Mouse (Mus musculus): ENCODE measurements at regions not wholly inside any gene's neighbourhood (a gene's known extent, or its start where the extent isn't known, plus 50 kb on each side); places are given as distances from the start of the nearest gene placed in this dataset.
A peak's percentile ranks its signal among the peaks of the same experiment; 100 is the strongest.

DNA sequence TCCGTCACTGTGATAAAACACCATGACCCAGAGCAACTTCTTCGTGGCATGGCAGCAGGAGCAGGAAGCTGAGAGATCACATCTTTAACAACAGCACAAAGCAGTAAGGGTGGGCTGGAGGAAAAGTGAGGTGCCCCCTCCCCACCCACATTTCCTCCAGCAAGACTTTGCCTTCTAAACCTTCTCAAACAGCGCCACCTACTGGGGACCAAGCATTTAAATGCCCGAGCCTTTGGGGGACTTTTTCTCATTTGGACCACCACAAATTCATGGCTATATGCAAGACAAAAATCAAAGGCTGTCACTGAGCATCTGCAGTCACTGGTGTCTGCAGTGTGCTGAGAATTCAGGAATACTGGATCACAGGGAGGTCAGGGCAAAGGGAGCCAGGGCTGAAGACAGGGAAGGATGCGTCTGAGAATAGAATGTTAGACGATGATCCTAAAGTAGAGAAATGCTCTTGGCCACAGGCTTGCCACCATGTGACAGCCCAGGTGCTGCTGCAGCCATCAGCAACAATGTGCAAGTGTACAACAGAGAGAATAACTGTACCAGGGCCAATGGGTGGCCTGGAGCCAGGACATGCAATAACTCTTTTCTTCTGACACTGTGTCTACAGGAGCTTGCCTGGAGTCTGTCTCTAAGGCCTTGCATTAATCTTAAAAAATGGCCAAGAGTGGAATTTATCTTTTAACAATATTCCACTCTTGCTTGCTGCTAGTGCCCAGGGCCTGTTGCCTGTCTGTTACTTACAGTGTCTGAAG lies 430.5 kb downstream of the Matn1 start:
- peak; percentile 48 for DNase-seq

DNA sequence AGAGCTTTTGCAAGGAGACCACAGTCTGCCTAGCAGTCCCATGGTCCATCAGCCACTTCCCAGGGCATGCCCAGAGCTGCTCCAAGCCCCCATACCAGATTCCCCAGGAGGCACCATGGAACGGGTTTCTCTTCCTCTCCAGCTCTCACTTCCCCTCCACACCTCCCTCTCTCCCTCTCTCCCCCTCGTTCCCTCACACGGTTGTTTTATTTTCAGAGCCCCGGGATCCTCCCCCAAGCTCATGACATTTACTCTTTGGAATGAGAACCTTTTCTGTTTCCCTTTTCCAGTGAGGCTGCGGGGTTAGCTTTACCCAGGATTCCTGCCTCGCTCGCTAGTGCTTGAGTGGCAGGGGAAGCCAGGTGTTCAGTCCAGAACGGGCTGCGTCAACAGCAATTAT lies 436.9 kb downstream of the Matn1 start:
- no peak for DNase-seq

GRCm38 (mm10) chr4:131381529-131381928 lies 437.3 kb downstream of the Matn1 start:
- DNase-seq = no peak

DNA sequence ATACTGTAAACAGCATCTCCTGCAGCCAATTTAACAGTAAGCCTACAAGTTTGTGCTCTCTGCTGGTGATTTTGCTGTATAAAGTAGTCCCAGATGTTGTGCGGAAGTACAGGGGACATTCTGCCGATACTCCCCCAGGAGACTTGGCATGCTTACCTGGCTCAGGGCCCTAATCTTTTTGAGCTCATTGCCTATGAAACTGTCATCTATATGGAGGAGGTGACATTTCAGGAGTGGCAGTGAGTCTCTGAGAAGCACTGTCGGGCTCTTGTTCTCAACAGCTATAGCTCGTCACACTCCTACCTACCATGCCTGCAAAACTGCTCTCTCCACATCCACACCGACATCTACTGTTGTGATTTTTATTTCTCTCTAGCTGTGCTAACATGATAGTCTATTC lies 439.7 kb downstream of the Matn1 start:
- no peak for DNase-seq

DNA sequence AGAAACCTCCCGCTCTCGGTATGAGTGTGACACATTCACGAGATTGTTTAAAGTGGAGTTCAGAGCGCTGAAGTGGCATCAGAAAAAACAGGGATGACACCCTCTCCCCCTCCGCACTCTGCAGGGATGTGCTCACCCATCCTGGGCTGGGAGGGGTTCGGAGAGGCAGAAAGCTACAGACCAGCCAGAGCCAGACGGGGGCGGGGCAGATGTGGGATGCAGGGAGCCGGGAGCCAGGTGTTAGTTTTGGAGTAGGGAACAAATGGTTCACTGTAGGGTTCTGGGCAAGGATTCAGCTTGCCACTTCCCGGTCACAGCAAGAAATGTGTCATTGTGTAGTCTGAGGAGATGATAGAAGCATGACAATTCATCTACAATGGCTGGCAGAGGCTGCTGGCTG lies 442.8 kb downstream of the Matn1 start:
- DNase-seq = no peak

DNA sequence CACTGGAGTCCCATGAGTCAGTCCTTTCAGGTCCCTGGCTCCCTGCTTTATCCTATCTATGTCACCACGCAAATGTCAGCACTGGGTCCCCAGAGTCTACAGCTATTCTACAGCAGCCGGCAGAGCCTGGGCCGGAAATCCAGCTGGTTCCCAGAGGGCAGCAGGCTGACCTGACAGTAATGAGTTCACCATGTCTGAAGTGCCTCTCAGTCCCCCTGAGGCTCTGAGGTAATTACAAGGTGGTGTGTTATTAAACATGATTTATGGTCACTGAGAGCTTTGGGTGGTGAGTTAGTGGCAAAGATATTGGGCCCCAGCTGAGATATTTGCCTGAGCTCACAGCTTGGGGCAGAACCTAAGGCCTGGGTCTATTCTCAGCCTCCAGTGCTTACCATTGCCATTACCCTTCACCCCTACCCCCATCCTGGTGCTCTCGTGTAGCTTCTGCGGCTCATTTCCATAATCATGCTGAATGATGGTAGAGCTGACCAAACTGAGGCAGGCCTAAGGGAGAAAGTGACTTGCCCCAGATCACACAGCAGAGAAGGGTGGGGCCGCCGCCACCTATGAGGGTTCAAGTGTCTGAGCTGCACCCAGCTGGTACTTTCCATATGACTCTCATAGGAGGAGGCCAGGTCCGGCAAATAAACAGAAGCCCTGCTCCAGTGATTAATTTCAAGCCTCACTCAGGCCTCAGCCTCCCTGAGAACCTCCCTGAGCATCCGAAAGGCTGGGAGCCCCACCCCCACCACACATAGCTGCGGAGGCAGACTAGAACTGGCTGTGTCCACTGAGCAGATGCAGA lies 446.8 kb downstream of the Ptpru start:
- DNase-seq = no peak

DNA sequence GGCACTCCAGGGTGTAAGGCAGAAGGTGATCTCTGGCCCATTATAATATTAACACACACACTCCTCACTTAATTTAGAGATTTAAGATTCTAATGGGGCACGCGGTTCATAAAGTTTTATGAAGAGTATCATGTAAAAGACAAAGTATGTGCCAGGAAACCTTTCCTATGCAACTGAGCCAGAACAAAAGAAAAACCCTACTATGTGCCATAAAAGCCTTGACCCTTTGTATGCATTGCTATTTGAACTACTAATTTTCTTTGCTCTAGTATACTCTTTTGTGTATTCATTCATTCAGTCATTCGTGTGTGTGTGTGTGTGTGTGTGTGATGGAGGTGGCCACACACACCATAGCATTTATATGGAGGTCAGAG lies 446.2 kb downstream of the Ptpru start:
- no peak for DNase-seq

GRCm38 (mm10) chr4:131392478-131392877 lies 445.6 kb downstream of the Ptpru start:
- no peak for DNase-seq

DNA sequence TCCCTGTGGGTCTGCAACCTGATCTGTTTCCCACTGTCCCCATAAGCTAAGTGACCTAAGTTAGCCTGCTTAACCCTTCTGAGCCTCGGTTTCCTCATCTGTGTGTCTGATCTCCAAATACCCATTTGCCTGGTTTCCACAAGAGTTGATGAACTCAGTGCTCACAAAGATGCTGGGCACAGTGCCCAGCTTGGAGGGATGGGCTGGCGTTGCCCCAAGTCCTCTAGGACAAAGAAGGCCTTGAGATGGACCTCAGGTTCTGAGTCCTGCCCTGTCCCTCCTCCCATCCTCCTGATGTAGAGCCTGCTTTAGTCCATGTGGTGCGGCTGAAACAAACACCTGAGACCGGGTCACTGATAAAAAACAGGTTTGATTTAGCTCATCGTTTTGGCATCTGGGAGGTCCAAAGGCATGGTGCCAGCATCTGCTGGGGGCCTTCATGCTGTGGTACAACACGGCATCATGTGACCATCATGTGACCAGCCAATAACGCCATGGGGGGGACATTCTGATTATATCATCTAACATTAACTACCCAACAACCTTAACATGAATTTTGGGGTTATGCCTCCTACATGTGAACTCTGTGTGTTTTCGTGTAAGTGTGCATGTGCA lies 441.8 kb downstream of the Ptpru start:
- DNase-seq = no peak

GRCm38 (mm10) chr4:131397161-131397560 lies 440.9 kb downstream of the Ptpru start:
- DNase-seq = no peak

GRCm38 (mm10) chr4:131400756-131401155 lies 437.3 kb downstream of the Ptpru start:
- peak; percentile 62 for DNase-seq

DNA sequence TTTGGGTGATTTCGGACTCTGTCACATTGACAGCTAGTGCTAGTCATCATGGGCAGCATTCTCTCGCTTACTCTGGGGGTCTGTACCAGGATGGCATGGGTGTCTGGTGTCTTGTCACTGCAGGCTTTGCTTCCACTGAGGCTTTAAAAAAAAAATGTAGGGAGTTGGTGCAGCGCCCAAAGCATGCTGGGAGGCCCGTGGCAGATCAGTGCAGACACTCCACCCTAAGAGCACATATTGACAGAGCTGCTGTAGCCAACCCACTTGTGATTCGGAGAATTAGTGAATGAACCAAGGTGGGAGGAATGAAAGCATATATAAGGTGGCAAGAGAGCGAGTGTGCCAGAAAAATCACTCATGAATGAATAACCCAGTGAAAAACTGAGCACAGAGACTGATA lies 436.8 kb downstream of the Ptpru start:
- DNase-seq = no peak

DNA sequence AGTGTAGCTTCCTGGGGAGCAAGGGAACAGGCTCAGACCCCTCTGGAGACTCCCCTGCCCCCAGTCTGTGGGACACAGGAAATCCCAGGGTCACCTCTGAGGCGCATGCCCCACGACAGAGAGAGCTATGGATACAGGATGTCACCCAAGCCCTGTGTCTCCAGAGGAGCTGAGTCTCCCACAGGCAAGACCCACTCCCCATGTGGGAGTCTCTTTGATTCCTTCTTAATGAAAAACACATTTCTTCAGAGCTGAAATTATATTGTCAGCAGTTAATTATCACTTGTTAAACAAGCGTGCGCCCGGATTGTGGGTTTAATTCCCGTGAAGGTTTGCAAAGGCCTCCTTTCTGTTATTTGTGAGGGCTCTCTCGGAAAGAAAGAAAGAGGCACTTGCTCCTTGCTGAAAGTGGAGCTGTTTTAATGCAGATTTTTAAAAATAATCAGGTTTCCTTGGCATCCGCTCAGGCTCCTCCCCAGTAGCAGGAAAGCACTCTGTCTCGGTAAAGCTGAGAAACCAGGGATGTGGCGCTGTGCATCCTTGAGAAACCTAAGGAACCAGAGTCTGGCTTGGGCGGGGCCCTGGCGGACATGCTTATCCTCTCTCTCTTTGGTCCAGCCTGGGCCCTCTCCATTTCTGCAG lies 432.6 kb downstream of the Ptpru start:
- no peak for DNase-seq

- no peak for DNase-seq
Measured at GRCm38 (mm10) chr4:131407464-131407863, 430.6 kb downstream of the Ptpru start.

- DNase-seq = no peak
Measured at GRCm38 (mm10) chr4:131408644-131409043, 429.4 kb downstream of the Ptpru start.

- peak; percentile 46 for DNase-seq
Measured at GRCm38 (mm10) chr4:131409805-131410204, 428.3 kb downstream of the Ptpru start.

DNA sequence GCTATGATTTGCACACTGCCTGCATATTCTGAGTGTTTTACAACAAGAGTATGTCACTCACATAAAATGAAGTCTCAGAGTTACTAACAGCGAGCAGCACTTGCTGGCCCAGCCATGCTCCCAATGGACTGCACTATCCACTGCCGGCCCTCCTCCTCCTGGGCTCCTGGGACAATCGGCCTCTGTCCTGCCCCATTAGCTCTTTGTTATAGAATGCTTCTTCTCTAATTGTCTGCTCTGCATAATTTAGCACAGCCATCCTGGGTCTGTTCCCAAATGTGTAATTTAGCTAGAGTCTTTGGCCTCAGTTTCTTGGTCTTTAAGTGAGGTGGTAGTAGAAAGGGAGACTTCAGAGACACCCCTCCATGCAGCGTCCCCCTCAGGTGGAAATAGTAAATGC lies 426.2 kb downstream of the Ptpru start:
- DNase-seq = no peak

DNA sequence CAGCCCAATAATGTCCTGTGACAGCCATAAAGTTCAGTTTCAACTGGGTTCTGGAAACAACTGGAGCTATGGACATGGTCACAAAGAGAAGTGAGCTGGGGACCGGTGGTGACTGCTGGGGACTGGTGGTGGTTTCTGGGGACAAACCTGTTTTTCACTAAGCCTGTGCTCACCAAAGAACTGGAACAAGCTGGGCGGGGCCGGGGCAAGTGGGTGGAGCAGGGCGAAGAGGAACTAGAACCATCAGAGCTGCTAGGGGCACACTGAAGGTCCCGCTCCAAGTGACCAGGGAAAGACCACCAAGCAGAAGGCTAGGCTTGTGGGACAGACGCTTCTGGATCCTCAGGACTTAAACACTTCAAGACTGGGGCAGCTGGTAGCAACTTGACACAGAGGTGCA lies 424.7 kb downstream of the Ptpru start:
- DNase-seq = no peak

DNA sequence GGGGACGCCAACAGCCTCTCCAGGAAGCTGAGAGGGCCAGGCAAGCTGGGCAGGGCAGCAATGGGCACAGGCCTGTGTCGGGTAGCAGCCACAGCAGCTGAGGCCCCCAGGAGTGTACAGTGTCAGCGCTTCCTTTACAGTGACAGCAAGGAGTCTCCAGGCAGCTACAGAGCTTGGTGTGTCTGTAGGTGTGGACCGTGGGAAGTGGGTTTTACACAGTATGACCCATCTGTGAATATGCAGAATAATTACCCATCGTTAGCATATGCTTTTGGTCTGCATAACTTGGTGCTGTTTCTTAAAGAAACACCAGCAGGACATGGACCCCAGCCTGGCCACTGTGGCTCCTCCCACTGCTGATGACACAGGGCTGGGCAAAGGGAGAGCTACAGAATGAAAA lies 422.6 kb downstream of the Ptpru start:
- no peak for DNase-seq

DNA sequence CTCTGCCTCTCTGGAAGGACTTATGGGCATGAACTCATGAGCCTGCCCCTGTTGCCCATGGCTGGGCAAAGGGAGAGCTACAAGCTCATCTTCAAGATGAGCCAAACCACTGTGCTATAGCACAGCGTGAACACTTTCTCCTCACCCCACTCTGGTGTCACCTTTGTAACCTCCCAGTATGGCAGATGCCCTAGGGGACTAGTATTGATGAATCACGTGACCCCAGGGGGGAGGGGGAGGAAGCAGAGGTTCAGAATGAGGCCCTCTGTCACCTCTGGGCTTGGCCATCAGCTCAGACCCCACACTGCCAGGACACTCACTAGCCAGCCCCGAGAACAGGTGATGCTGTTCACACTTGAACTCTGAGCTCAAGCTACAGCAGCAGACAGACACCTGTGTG lies 421.9 kb downstream of the Ptpru start:
- no peak for DNase-seq

- DNase-seq = no peak
Measured at GRCm38 (mm10) chr4:131417159-131417748, 420.8 kb downstream of the Ptpru start.

DNA sequence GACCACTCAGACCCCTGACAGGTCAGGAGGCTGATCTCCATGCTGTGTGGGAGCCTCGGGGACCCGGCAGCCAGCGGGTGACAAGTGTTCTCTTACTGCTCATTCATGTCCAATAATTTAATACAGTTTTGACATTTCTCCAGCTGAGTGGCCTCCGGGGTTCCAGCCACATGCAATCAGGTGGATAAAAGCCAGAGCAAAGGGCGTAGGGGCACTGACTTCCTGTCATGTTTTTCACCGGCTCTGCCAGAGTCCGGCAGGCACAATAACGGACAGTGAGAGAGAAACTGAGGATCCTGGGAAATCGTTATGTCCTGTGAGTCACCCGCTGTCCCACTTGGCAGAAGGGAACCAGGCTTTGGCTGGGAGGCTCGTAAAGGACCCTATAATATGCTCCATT lies 412.8 kb downstream of the Ptpru start:
- peak; percentile 45 for DNase-seq

All from adrenal gland, adult 2 months (tissue).